Mouse (Mus musculus) neural tube, embryonic 10.5 days (tissue): Measurements from ENCODE around the gene Trnau1ap.
"Not testable (repeated sequence)": the region's sequence is repeated elsewhere in the genome, so short reads cannot be mapped to it uniquely, and the experiment has no call there.

Experiments
- DNase-seq: peaks from one replicate; pipeline ENCODE4 v3.0.0-alpha.2; 2017; ENCODE audit warnings: low spot score; ENCODE audit errors: extremely low spot score

Gene Trnau1ap

GRCm38 (mm10) chr4:132301965-132302938, 27.1 kb downstream of the Trnau1ap start:
- DNase-seq: no peak

GRCm38 (mm10) chr4:132301486-132301885, 27.9 kb downstream of the Trnau1ap start:
- no peak for DNase-seq

DNA sequence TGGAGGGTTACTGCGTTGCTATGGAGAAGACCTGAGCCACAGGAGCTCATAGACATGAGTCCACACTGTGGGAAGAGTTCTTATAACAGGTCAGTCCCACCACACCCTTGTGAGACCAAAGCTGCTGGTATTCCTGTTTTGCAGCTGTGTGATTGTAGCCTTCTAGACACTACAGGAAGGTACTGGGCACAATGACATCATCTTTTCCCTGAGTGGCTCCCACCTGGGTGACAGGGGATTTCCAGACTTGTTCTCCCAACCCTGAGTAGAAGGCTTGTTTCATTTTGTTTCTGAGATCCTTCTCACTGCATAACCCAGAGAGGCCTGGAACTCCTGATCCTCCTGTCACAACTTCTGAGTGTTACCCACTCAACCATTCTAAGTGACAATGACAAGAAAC, 29.5 kb downstream of the Trnau1ap start:
- no peak for DNase-seq

- no peak for DNase-seq
Observed at GRCm38 (mm10) chr4:132295696-132296390, 33.5 kb downstream of the Trnau1ap start.

- no peak for DNase-seq
Observed at GRCm38 (mm10) chr4:132293682-132294240, 35.6 kb downstream of the Trnau1ap start.

- DNase-seq: no peak
Observed at GRCm38 (mm10) chr4:132292988-132293387, 36.4 kb downstream of the Trnau1ap start.

DNA sequence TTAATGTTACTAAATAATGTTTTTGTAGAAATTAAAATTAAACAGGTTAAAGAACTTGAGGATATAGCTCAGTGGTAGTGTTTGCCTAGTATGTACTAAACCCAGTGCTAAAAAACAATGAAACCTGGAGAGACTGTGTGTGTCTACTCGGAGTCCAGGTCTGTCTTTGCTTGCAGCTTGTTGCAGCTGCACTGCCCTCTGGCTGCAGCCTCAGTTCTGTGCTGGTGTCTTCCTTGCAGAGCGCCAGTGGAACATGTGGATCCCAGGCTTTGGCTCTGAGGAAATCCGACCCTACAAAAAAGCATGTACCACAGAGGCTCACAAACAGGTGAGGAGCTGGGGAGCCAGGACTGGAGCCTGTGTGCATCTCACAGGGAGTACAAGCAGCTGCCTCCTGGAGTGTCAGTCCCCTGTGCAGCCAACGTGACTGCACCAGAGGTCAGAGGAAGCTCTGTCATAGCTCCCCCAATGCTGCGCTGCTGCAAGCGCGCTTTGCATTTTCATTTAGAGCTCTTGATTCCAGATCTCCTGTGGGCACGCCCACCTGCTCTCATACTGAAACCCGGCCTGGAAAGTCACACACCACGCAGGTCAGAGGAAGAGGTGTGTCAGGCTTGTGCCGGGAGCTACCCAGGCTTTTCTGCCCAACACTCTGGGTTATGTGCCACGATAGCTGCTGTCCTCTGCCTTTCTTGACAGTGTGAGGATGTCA, 37.6 kb downstream of the Trnau1ap start:
- DNase-seq: no peak

DNA sequence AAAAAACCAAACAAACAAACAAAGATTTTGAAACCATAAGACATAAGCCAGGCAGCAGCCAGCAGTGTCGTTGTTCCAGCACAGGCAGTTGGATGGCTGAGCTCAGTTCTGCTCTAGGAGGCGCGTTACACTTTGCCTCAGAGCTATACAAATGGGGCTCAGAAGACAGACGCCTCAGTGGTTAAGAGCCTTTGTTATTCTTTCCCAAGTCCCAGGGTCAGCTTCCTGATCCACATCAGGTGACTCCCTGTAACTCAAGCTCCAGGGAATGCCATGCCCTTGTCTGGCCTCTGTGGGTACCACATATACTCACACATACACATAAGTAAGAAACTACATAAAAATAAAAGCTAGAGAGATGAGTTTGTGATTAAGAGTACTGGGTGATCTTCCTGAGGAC, 38.3 kb downstream of the Trnau1ap start:
- no peak for DNase-seq

DNA sequence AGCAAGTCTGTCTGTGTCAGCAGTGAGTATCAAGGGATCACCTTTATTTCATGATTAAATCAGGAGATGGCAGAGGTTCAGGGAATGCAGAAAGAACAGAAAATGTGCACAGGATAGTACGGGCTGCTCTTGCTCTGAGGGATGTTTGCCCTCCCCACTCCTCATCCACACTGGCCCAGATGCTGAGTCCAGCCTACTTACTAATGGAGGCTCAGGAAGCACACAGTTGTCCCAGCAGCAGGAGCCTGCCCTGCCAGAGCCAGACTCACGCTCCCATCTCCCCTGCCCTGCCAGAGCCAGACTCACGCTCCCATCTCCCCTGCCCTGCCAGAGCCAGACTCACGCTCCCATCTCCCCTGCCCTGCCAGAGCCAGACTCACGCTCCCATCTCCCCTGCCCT, 40.5 kb downstream of the Trnau1ap start:
- not testable (repeated sequence) for DNase-seq

- no peak for DNase-seq
Observed at GRCm38 (mm10) chr4:132275949-132276348, 53.4 kb downstream of the Trnau1ap start.

DNA sequence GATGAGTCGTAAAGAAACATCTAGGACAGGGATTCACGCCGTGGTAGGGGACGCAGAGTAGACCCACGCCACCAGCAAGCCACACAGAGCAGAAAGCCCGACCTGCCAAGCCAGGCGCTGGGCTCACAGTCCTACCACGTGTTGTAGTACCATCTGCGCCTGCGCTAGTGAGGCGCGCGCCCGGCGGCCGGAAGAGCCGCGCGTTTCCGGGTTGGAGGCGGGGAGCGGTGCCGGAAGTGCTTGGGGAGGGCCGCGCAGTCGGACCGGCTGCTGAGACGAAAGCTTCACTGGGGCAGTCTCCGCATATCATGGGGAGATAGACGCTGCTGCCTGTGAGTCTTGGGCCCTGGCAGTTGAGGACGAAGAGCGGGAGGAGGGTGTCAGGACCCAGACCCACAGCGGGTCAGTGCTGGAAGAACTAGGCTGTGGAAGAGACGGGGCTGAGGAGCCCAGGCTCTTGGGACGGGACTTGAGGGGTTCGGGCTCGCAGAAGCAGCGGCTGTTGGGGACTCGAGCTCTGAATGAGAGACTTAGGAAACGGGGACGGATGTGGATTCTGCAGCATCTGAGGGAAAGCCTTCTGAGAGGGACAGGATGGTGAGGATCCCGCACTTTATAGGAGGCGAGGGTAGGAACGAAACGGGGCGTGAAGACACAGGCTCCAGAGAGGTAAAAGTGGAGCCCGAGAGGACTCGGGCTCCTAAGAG, 55.0 kb downstream of the Trnau1ap start, which contains the start of gene Taf12:
Gene Taf12, plus strand, starts transcription at position 220 of the 707 bp plus-strand sequence.
- peak; percentile 96 for DNase-seq

- no peak for DNase-seq
Observed at GRCm38 (mm10) chr4:132273166-132273565, 56.2 kb downstream of the Trnau1ap start.

- DNase-seq: peak; percentile 89
Observed at GRCm38 (mm10) chr4:132269740-132270560, 59.4 kb downstream of the Trnau1ap start.

- no peak for DNase-seq
Observed at GRCm38 (mm10) chr4:132268871-132269739, 60.2 kb downstream of the Trnau1ap start.

DNA sequence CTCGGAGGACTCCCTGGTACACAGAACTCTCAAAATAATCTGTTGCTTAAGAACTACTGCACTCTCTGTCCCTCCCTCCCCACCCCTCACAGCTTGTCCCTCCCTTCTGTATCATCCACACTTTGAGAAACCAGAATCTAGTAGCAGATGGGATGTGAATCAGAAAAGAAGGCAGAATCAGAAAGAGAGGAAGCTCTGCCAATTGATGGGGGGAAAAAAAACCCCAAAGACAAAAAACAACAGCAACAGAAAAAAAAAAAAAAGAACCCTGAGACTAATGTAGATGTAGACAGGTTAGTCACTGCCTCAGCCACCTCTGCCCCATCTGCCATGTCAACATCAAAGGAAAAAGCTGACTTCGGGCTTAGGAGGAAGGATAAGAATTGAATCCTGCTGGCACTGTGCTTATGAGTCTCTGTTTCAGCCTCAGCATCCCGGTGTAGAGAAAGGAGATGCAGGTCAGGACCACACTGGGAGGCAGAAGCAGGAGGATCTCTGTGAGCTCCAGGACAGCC, 62.4 kb downstream of the Trnau1ap start:
- DNase-seq: no peak

GRCm38 (mm10) chr4:132263313-132263712, 66.0 kb downstream of the Trnau1ap start:
- DNase-seq: no peak

GRCm38 (mm10) chr4:132262358-132262616, 67.1 kb downstream of the Trnau1ap start:
- DNase-seq: no peak
